Mouse (Mus musculus) hindbrain, embryonic 13.5 days (tissue): ENCODE measurements at regions not wholly inside any gene's neighbourhood (a gene's known extent, or its start where the extent isn't known, plus 50 kb on each side); places are given as distances from the start of the nearest gene placed in this dataset.

Experiments used
- ATAC-seq: fragments of 200-750 bp; cut with Nextera tagmentation; 2 replicates; pipeline ENCODE4 v1.8.0; 2017; ENCODE audit warnings: moderate TSS enrichment; ENCODE audit not compliant: low FRiP score
- H3K27ac ChIP-seq: fragments of 300-500 bp; sonication (generic); 2 replicates; pipeline ENCODE4 v1.5.1; 2015; ENCODE audit warnings: inconsistent platforms, mild to moderate bottlenecking, moderate library complexity
- H3K27me3 ChIP-seq: fragments of 300-500 bp; sonication (generic); 2 replicates; pipeline ENCODE4 v1.6.1; 2015; ENCODE audit warnings: mild to moderate bottlenecking, inconsistent platforms
- H3K36me3 ChIP-seq: fragments of 300-500 bp; sonication (generic); 2 replicates; pipeline ENCODE4 v1.6.1; 2015; ENCODE audit warnings: mild to moderate bottlenecking, inconsistent platforms
- H3K4me1 ChIP-seq: fragments of 300-500 bp; sonication (generic); replicated peaks from 2 replicates; pipeline ENCODE4 v1.6.1; 2015; ENCODE audit warnings: inconsistent platforms
- H3K4me2 ChIP-seq: fragments of 300-500 bp; sonication (generic); 2 replicates; pipeline ENCODE4 v1.6.1; 2015; ENCODE audit warnings: inconsistent platforms, mild to moderate bottlenecking, moderate library complexity
- H3K4me3 ChIP-seq: fragments of 300-500 bp; sonication (generic); 2 replicates; pipeline ENCODE4 v1.5.1; 2015; ENCODE audit warnings: mild to moderate bottlenecking, inconsistent platforms
- H3K9ac ChIP-seq: fragments of 300-500 bp; sonication (generic); 2 replicates; pipeline ENCODE4 v1.6.1; 2015; ENCODE audit warnings: mild to moderate bottlenecking, inconsistent platforms
- H3K9me3 ChIP-seq: fragments of 300-500 bp; sonication (generic); 2 replicates; pipeline ENCODE4 v1.6.1; 2016; ENCODE audit warnings: inconsistent platforms
- WGBS: fragments of 180-500 bp; shearing (Covaris S2); methylation state at CpG from one replicate; pipeline ENCODE4 v1.1.7; 2015; 5-methylcytosine and 5-hydroxymethylcytosine counted together

GRCm38 (mm10) chr2:81251321-81251720 lies 634.3 kb downstream of the Nup35 start:
- H3K9me3 ChIP-seq, result no peaks in the 10 kb centered on the region
- no peaks in the 10 kb centered on the region for H3K4me1 ChIP-seq
- no peak for ATAC-seq
- no peak overlapping the region for H3K9ac ChIP-seq
- WGBS, result 100% methylated on average over 2 of the region's 2 CpGs
- H3K36me3 ChIP-seq, result no peaks in the 10 kb centered on the region
- H3K27me3 ChIP-seq, result no peaks in the 10 kb centered on the region
- H3K4me2 ChIP-seq, result no peak overlapping the region
- no peak overlapping the region for H3K4me3 ChIP-seq
- no peak overlapping the region for H3K27ac ChIP-seq

GRCm38 (mm10) chr2:81262056-81262765 lies 645.2 kb downstream of the Nup35 start:
- Histone ChIP-seq H3K4me2 (no peak overlapping the region), H3K27me3 (no peaks in the 10 kb centered on the region), H3K4me3 (no peak overlapping the region), H3K9me3 (no peaks in the 10 kb centered on the region), H3K27ac (no peak overlapping the region), H3K36me3 (no peaks in the 10 kb centered on the region), H3K9ac (no peak overlapping the region), H3K4me1 (no peaks in the 10 kb centered on the region)
- WGBS, result 89% methylated on average over 4 of the region's 4 CpGs
- ATAC-seq, result no peak

GRCm38 (mm10) chr2:81269245-81269880 lies 652.3 kb downstream of the Nup35 start:
- Histone ChIP-seq H3K4me1 (no peaks in the 10 kb centered on the region), H3K9ac (no peak overlapping the region), H3K4me2 (no peak overlapping the region), H3K27ac (no peak overlapping the region), H3K9me3 (no peaks in the 10 kb centered on the region), H3K36me3 (no peaks in the 10 kb centered on the region), H3K4me3 (no peak overlapping the region), H3K27me3 (no peaks in the 10 kb centered on the region)
- 54% methylated on average over 3 of the region's 3 CpGs for WGBS
- ATAC-seq, result peak; percentile 49; the same call in 1 of the 2 replicates

- Histone ChIP-seq H3K36me3 (no peaks in the 10 kb centered on the region), H3K4me3 (no peak overlapping the region), H3K4me2 (no peak overlapping the region), H3K9ac (no peak overlapping the region), H3K27me3 (no peaks in the 10 kb centered on the region), H3K9me3 (no peaks in the 10 kb centered on the region), H3K4me1 (no peaks in the 10 kb centered on the region), H3K27ac (no peak overlapping the region)
- no peak for ATAC-seq
- WGBS, result 77% methylated on average over 1 of the region's 1 CpGs
These were observed 653.9 kb downstream of the Nup35 start for GRCm38 (mm10) chr2:81270914-81271313.

GRCm38 (mm10) chr2:81272536-81272935 lies 655.5 kb downstream of the Nup35 start:
- no peak overlapping the region for H3K4me2 ChIP-seq
- H3K9ac ChIP-seq, result no peak overlapping the region
- H3K27ac ChIP-seq, result no peak overlapping the region
- no peak overlapping the region for H3K4me3 ChIP-seq
- H3K27me3 ChIP-seq, result no peaks in the 10 kb centered on the region
- H3K4me1 ChIP-seq, result no peaks in the 10 kb centered on the region
- no peaks in the 10 kb centered on the region for H3K36me3 ChIP-seq
- no peak for ATAC-seq
- no peaks in the 10 kb centered on the region for H3K9me3 ChIP-seq

GRCm38 (mm10) chr2:81287414-81287813 lies 670.4 kb downstream of the Nup35 start:
- no peaks in the 10 kb centered on the region for H3K36me3 ChIP-seq
- no peaks in the 10 kb centered on the region for H3K4me1 ChIP-seq
- no peaks in the 10 kb centered on the region for H3K27me3 ChIP-seq
- no peak overlapping the region for H3K27ac ChIP-seq
- ATAC-seq, result no peak
- WGBS, result 41% methylated on average over 3 of the region's 3 CpGs
- H3K9ac ChIP-seq, result no peak overlapping the region
- no peak overlapping the region for H3K4me3 ChIP-seq
- no peak overlapping the region for H3K4me2 ChIP-seq
- no peaks in the 10 kb centered on the region for H3K9me3 ChIP-seq

- 87% methylated on average over 3 of the region's 3 CpGs for WGBS
- Histone ChIP-seq H3K4me2 (no peak overlapping the region), H3K36me3 (no peaks in the 10 kb centered on the region), H3K9ac (no peak overlapping the region), H3K4me1 (no peaks in the 10 kb centered on the region), H3K4me3 (no peak overlapping the region), H3K27ac (no peak overlapping the region), H3K27me3 (no peaks in the 10 kb centered on the region), H3K9me3 (no peaks in the 10 kb centered on the region)
- ATAC-seq, result no peak
These were observed 711.6 kb downstream of the Nup35 start for GRCm38 (mm10) chr2:81328648-81329047.

GRCm38 (mm10) chr2:81336982-81337381 lies 716.0 kb upstream of the Zfp804a start:
- Histone ChIP-seq H3K4me3 (no peak overlapping the region), H3K27me3 (no peaks in the 10 kb centered on the region), H3K9ac (no peak overlapping the region), H3K9me3 (no peaks in the 10 kb centered on the region), H3K27ac (no peak overlapping the region), H3K4me2 (no peak overlapping the region), H3K4me1 (no peaks in the 10 kb centered on the region), H3K36me3 (no peaks in the 10 kb centered on the region)
- no peak for ATAC-seq
- 89% methylated on average over 2 of the region's 2 CpGs for WGBS

GRCm38 (mm10) chr2:81340417-81340816 lies 712.6 kb upstream of the Zfp804a start:
- no peaks in the 10 kb centered on the region for H3K4me1 ChIP-seq

More at GRCm38 (mm10) chr2:81340417-81340816, 712.6 kb upstream of the Zfp804a start:
- no peak overlapping the region for H3K4me2 ChIP-seq
- H3K9ac ChIP-seq, result no peak overlapping the region
- H3K27me3 ChIP-seq, result no peaks in the 10 kb centered on the region
- no peaks in the 10 kb centered on the region for H3K36me3 ChIP-seq
- WGBS, result 46% methylated on average over 2 of the region's 2 CpGs
- H3K9me3 ChIP-seq, result no peaks in the 10 kb centered on the region
- H3K4me3 ChIP-seq, result no peak overlapping the region
- H3K27ac ChIP-seq, result no peak overlapping the region
- ATAC-seq, result no peak
